Mouse (Mus musculus): ENCODE data around the gene Mepce. TPM values are rescaled to one million over a fixed set of nuclear protein-coding genes. Genes with fewer than 3 reads are reported as not detected.
A peak's percentile ranks its signal among the peaks of the same experiment; 100 is the strongest.

Gene Mepce
- total and polyA plus RNA-seq, 3 experiments, result 27.8 to 173 (median 53.9) TPM

GRCm38 (mm10) chr5:137746851-137747325 lies 40.6 kb downstream of the Mepce start:
- no peaks in the 10 kb centered on the region for H3K27me3 ChIP-seq (ENCODE audit: insufficient read depth, low read length)
- no peaks in the 10 kb centered on the region for H3K9me3 ChIP-seq (replicated peaks)
- peak overlapping the region; percentile 88 for H3K4me3 ChIP-seq (ENCODE audit: low read depth, low read length)
- H3K4me1 ChIP-seq (ENCODE audit: insufficient read depth, low read depth, low read length), result peaks cover 66% of the 10 kb centered on the region
- ATAC-seq (ENCODE audit: extremely low read depth, insufficient number of reproducible peaks, low FRiP score, poor library complexity, severe bottlenecking) (no peak), DNase-seq (ENCODE audit: low spot score) (no peak)
- TF ChIP-seq GATA2 (IDR thresholded peaks at IDR 0.05; ENCODE audit: borderline replicate concordance, low read depth, low read length) (no peak), POLR2AphosphoS5 (IDR thresholded peaks at IDR 0.05; ENCODE audit: insufficient replicate concordance, low read depth, low read length) (no peak), TAL1 (conservative IDR thresholded peaks at IDR 0.05; ENCODE audit: low read depth, low read length) (no peak), CTCF (IDR thresholded peaks at IDR 0.05; ENCODE audit: low read depth, low read length) (no peak), GATA1 (IDR thresholded peaks at IDR 0.05; ENCODE audit: borderline replicate concordance, low read length) (no peak)
- peaks cover 43% of the 10 kb centered on the region for H3K36me3 ChIP-seq (replicated peaks)

DNA sequence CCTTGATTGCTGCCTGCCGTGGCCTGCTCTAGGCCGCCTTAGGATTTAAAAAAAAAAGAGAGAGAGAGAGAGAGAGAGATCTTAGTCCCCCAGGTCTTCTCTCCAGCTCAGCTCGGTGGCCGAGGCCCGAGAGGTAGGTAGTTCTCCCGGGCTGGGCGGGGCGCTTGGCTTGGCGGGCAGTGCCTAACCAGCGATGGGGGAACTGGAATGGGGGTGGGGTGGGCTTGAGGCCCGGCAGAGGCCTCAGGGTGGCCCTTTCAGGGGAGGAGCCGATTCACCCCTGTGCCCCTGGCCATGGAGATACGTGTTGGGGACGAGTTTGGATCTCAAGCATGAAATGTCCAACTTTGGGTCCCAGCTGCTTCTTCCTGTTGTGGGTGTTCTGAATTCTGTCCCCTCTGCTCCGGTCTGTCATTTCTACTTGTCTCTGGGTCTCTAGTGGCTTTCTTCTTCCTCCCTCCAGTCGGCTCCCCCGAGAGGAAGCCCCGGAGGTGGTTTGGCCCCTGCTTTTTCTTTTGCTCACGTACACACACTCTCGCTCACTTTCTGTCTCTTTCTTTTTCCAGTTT lies 41.1 kb downstream of the Mepce start:
- no peaks in the 10 kb centered on the region for H3K9me3 ChIP-seq (replicated peaks)
- no peak for TF ChIP-seq CTCF (IDR thresholded peaks at IDR 0.05; ENCODE audit: low read depth, low read length)
- H3K27me3 ChIP-seq (ENCODE audit: insufficient read depth, low read length), result no peaks in the 10 kb centered on the region
- H3K4me1 ChIP-seq (ENCODE audit: insufficient read depth, low read depth, low read length), result peaks cover 66% of the 10 kb centered on the region
- H3K36me3 ChIP-seq (replicated peaks), result peaks cover 38% of the 10 kb centered on the region
- DNase-seq (ENCODE audit: low spot score), result peak; percentile 80
- H3K4me3 ChIP-seq (ENCODE audit: low read depth, low read length), result peak overlapping the region; percentile 88
- peak; percentile 29 for ATAC-seq (ENCODE audit: extremely low read depth, insufficient number of reproducible peaks, low FRiP score, poor library complexity, severe bottlenecking)

- ATAC-seq (ENCODE audit: extremely low read depth, insufficient number of reproducible peaks, low FRiP score, poor library complexity, severe bottlenecking) (peak; percentile 70), DNase-seq (ENCODE audit: low spot score) (peak; percentile 86)
- H3K36me3 ChIP-seq (replicated peaks), result peaks cover 29% of the 10 kb centered on the region
- H3K4me3 ChIP-seq (ENCODE audit: low read depth, low read length), result peak within 1 kb of the TSS; percentile 88
- H3K27me3 ChIP-seq (ENCODE audit: insufficient read depth, low read length), result no peaks in the 10 kb centered on the region
- no peaks in the 10 kb centered on the region for H3K9me3 ChIP-seq (replicated peaks)
- peaks cover 66% of the 10 kb centered on the region for H3K4me1 ChIP-seq (ENCODE audit: insufficient read depth, low read depth, low read length)
- TF ChIP-seq CTCF (IDR thresholded peaks at IDR 0.05; ENCODE audit: low read depth, low read length) (no peak), GATA1 (IDR thresholded peaks at IDR 0.05; ENCODE audit: borderline replicate concordance, low read length) (no peak), POLR2AphosphoS5 (IDR thresholded peaks at IDR 0.05; ENCODE audit: insufficient replicate concordance, low read depth, low read length) (no peak), GATA2 (IDR thresholded peaks at IDR 0.05; ENCODE audit: borderline replicate concordance, low read depth, low read length) (no peak), TAL1 (conservative IDR thresholded peaks at IDR 0.05; ENCODE audit: low read depth, low read length) (no peak)
Observed at GRCm38 (mm10) chr5:137745214-137746171, 42.0 kb downstream of the Mepce start, which contains the start of gene Tsc22d4. TSS of gene Tsc22d4 (plus strand) at chr5:137745730.

- no peaks in the 10 kb centered on the region for H3K27me3 ChIP-seq (ENCODE audit: insufficient read depth, low read length)
- DNase-seq (ENCODE audit: low spot score), result no peak
- peaks cover 69% of the 10 kb centered on the region for H3K4me1 ChIP-seq (ENCODE audit: insufficient read depth, low read depth, low read length)
- H3K36me3 ChIP-seq (replicated peaks), result peaks cover 19% of the 10 kb centered on the region
- H3K9me3 ChIP-seq (replicated peaks), result no peaks in the 10 kb centered on the region
- no peak for ATAC-seq (ENCODE audit: extremely low read depth, insufficient number of reproducible peaks, low FRiP score, poor library complexity, severe bottlenecking)
- TF ChIP-seq GATA2 (IDR thresholded peaks at IDR 0.05; ENCODE audit: borderline replicate concordance, low read depth, low read length) (no peak), TAL1 (conservative IDR thresholded peaks at IDR 0.05; ENCODE audit: low read depth, low read length) (no peak), GATA1 (IDR thresholded peaks at IDR 0.05; ENCODE audit: borderline replicate concordance, low read length) (no peak), POLR2AphosphoS5 (IDR thresholded peaks at IDR 0.05; ENCODE audit: insufficient replicate concordance, low read depth, low read length) (no peak), CTCF (IDR thresholded peaks at IDR 0.05; ENCODE audit: low read depth, low read length) (no peak)
- no peak overlapping the region for H3K4me3 ChIP-seq (ENCODE audit: low read depth, low read length)
Observed at GRCm38 (mm10) chr5:137744197-137744596, 43.3 kb downstream of the Mepce start.

DNA sequence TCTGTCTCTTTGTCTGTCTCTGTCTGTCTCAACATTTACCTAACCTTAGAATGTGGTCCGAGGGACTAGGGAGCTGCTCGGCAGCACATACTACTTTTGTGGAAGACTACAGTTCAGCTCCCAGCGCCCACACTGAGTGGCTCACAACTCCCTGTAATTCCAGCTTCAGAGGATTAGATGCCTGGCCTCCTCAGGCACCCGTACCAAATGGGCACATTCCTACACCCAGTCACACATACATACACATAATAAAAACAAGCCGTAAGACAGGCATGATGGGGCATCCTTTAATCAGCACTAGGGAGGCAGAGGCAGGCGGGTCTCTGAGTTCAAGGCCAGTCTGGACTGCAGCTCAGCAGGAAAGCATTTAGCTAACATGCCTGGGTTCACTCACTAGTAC lies 44.6 kb downstream of the Mepce start:
- TF ChIP-seq TAL1 (conservative IDR thresholded peaks at IDR 0.05; ENCODE audit: low read depth, low read length) (no peak), CTCF (IDR thresholded peaks at IDR 0.05; ENCODE audit: low read depth, low read length) (no peak), POLR2AphosphoS5 (IDR thresholded peaks at IDR 0.05; ENCODE audit: insufficient replicate concordance, low read depth, low read length) (no peak)
- H3K36me3 ChIP-seq (replicated peaks), result peaks cover 8% of the 10 kb centered on the region
- no peak overlapping the region for H3K4me3 ChIP-seq (ENCODE audit: low read depth, low read length)
- DNase-seq (ENCODE audit: low spot score), result no peak
- H3K9me3 ChIP-seq (replicated peaks), result no peaks in the 10 kb centered on the region
- H3K27me3 ChIP-seq (ENCODE audit: insufficient read depth, low read length), result peaks cover 2% of the 10 kb centered on the region; the same call in 1 of the 2 replicates
- H3K4me1 ChIP-seq (ENCODE audit: insufficient read depth, low read depth, low read length), result peaks cover 70% of the 10 kb centered on the region
- ATAC-seq (ENCODE audit: extremely low read depth, insufficient number of reproducible peaks, low FRiP score, poor library complexity, severe bottlenecking), result no peak

DNA sequence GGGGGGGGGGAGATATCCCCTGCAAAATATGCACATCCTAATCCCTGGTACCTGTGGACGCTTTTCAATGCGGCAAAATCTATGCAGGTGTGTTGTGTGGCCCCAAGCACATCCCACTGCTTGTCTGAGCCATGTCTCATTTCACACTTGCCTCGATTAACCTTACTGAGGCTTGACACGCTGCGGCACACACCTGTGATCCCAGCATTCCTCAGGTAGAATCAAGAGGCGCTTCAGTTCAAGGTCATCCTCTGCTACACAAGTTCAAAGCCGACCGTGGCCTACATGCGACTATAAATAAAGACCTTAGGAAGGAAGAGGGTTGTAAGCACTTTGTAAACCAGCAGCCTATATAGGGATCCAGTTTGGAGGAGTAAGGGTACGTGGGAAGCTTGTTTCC lies 45.4 kb downstream of the Mepce start:
- Histone ChIP-seq H3K4me1 (ENCODE audit: insufficient read depth, low read depth, low read length) (peaks cover 67% of the 10 kb centered on the region), H3K9me3 (replicated peaks) (no peaks in the 10 kb centered on the region), H3K36me3 (replicated peaks) (peaks cover under 1% of the 10 kb centered on the region), H3K27me3 (ENCODE audit: insufficient read depth, low read length) (peaks cover 5% of the 10 kb centered on the region; the same call in 1 of the 2 replicates), H3K4me3 (ENCODE audit: low read depth, low read length) (no peak overlapping the region; the same call in 1 of the 2 replicates)
- no peak for ATAC-seq (ENCODE audit: extremely low read depth, insufficient number of reproducible peaks, low FRiP score, poor library complexity, severe bottlenecking)
- TF ChIP-seq CTCF (IDR thresholded peaks at IDR 0.05; ENCODE audit: low read depth, low read length) (no peak), GATA1 (IDR thresholded peaks at IDR 0.05; ENCODE audit: borderline replicate concordance, low read length) (no peak), TAL1 (conservative IDR thresholded peaks at IDR 0.05; ENCODE audit: low read depth, low read length) (no peak), GATA2 (IDR thresholded peaks at IDR 0.05; ENCODE audit: borderline replicate concordance, low read depth, low read length) (no peak), POLR2AphosphoS5 (IDR thresholded peaks at IDR 0.05; ENCODE audit: insufficient replicate concordance, low read depth, low read length) (no peak)
- no peak for DNase-seq (ENCODE audit: low spot score)
